19 mouse cellular contexts compared by ENCODE assay signal in genomic region chr2:4751918-4752317, GRCm38 (mm10).
"Had no signal": no experiment of that assay in that cellular context is flagged by ENCODE, and none has a peak within 500 bp of the region (broad histone marks: within the 10 kb centered on the region; RNA-seq: fewer than 3 reads in every experiment).

No protein-coding gene starts in this region.

- H3K9me3 ChIP-seq: liver, embryonic 13.5 days; liver, embryonic 15.5 days; lung, embryonic 15.5 days; megakaryocyte, embryonic 14.5 days; midbrain, embryonic 12.5 days; midbrain, embryonic 15.5 days; neural tube, embryonic 12.5 days had no signal

- H3K27me3 ChIP-seq: liver, embryonic 13.5 days; liver, embryonic 15.5 days; lung, embryonic 15.5 days; megakaryocyte, embryonic 14.5 days; midbrain, embryonic 12.5 days; midbrain, embryonic 15.5 days; neural tube, embryonic 12.5 days had no signal

- H3K4me2 ChIP-seq: liver, embryonic 11.5 days; liver, embryonic 13.5 days; liver, embryonic 15.5 days; lung, embryonic 15.5 days; midbrain, embryonic 12.5 days; midbrain, embryonic 15.5 days; neural tube, embryonic 12.5 days had no signal

- H3K4me3 ChIP-seq: liver, embryonic 13.5 days; liver, embryonic 15.5 days; lung, embryonic 15.5 days; megakaryocyte, embryonic 14.5 days; midbrain, embryonic 12.5 days; midbrain, embryonic 15.5 days; neural tube, embryonic 12.5 days had no signal

- H3K9ac ChIP-seq: liver, embryonic 13.5 days; liver, embryonic 15.5 days; liver, postnatal 0 days; lung, embryonic 15.5 days; midbrain, embryonic 12.5 days; midbrain, embryonic 15.5 days; neural tube, embryonic 12.5 days had no signal

- H3K4me1 ChIP-seq: liver, embryonic 13.5 days; liver, embryonic 15.5 days; megakaryocyte, embryonic 14.5 days; midbrain, embryonic 12.5 days; neural tube, embryonic 12.5 days had no signal

- DNase-seq: liver; liver, embryonic 13.5 days; liver, postnatal 0 days; retina, postnatal 1 day; right cerebral cortex, adult 18-20 months; right cerebral cortex, postnatal 25 days; right cerebral cortex, postnatal 4 days; spleen, adult 18-20 months; thymus, adult 18-20 months; thymus, postnatal 14 days; thymus, postnatal 36 days had no signal

- H3K27ac ChIP-seq: liver, embryonic 13.5 days; liver, embryonic 15.5 days; lung, embryonic 15.5 days; macrophage; midbrain, embryonic 12.5 days; midbrain, embryonic 15.5 days; neural tube, embryonic 12.5 days had no signal

- H3K36me3 ChIP-seq: liver, embryonic 13.5 days; liver, embryonic 15.5 days; lung, embryonic 15.5 days; midbrain, embryonic 15.5 days; neural tube, embryonic 12.5 days had no signal

- ATAC-seq: liver, postnatal 0 days; midbrain, embryonic 15.5 days had no signal
